Mouse (Mus musculus) liver, embryonic 15.5 days (tissue): ENCODE results near the gene Dock9. TPM values are rescaled to one million over a fixed set of nuclear protein-coding genes. Genes with fewer than 3 reads are reported as not detected.
A peak's percentile ranks its signal among the peaks of the same experiment; 100 is the strongest.

ENCODE experiments used
- ATAC-seq: fragments of 200-750 bp; cut with Nextera tagmentation; 2 replicates; pipeline ENCODE4 v1.8.0; 2017; ENCODE audit warnings: moderate number of reproducible peaks, mild to moderate bottlenecking, moderate library complexity; ENCODE audit not compliant: insufficient read depth
- H3K27ac ChIP-seq: fragments of 300-500 bp; sonication (generic); replicated peaks from 2 replicates; pipeline ENCODE4 v1.5.1; 2015; ENCODE audit warnings: mild to moderate bottlenecking, inconsistent platforms
- H3K27me3 ChIP-seq: fragments of 300-500 bp; sonication (generic); 2 replicates; pipeline ENCODE4 v1.6.1; 2015; ENCODE audit warnings: mild to moderate bottlenecking, inconsistent platforms
- H3K36me3 ChIP-seq: fragments of 300-500 bp; sonication (generic); replicated peaks from 2 replicates; pipeline ENCODE4 v1.6.1; 2015; ENCODE audit warnings: moderate library complexity, mild to moderate bottlenecking, inconsistent platforms
- H3K4me1 ChIP-seq: fragments of 300-500 bp; sonication (generic); replicated peaks from 2 replicates; pipeline ENCODE4 v1.6.1; 2015; ENCODE audit warnings: inconsistent platforms
- H3K4me2 ChIP-seq: fragments of 300-500 bp; sonication (generic); 2 replicates; pipeline ENCODE4 v1.6.1; 2015; ENCODE audit warnings: moderate library complexity, mild to moderate bottlenecking, inconsistent platforms
- H3K4me3 ChIP-seq: fragments of 300-500 bp; sonication (generic); replicated peaks from 2 replicates; pipeline ENCODE4 v1.5.1; 2015; ENCODE audit warnings: mild to moderate bottlenecking, inconsistent platforms
- H3K9ac ChIP-seq: fragments of 300-500 bp; sonication (generic); 2 replicates; pipeline ENCODE4 v1.6.1; 2015; ENCODE audit warnings: moderate library complexity, mild to moderate bottlenecking, inconsistent platforms
- H3K9me3 ChIP-seq: fragments of 300-500 bp; sonication (generic); replicated peaks from 2 replicates; pipeline ENCODE4 v1.6.1; 2016; ENCODE audit warnings: inconsistent platforms
- WGBS: fragments of 180-500 bp; shearing (Covaris S2); methylation state at CpG from one replicate; pipeline ENCODE4 v1.1.7; 2015; ENCODE audit warnings: mixed read lengths; ENCODE audit not compliant: insufficient replicate concordance; 5-methylcytosine and 5-hydroxymethylcytosine counted together
- polyA plus RNA-seq: library from polyadenylated mRNA; unstranded; fragments of >200 nt; fragmentation: Nextera tagmentation; extraction: Ambion mirVana; gene quantifications from 2 replicates; pipeline ENCODE4 v1.2.1, GENCODE M21; 2015

Gene Dock9
- polyA plus RNA-seq, 1 experiment from 2014 or later, result 1.2 TPM

GRCm38 (mm10) chr14:121822506-121822905, 24.9 kb upstream of the Dock9 start:
- Histone ChIP-seq H3K9ac (no peak overlapping the region), H3K9me3 (no peaks in the 10 kb centered on the region), H3K4me3 (no peak overlapping the region), H3K4me1 (no peaks in the 10 kb centered on the region), H3K4me2 (no peak overlapping the region), H3K27ac (no peak overlapping the region), H3K27me3 (no peaks in the 10 kb centered on the region), H3K36me3 (no peaks in the 10 kb centered on the region)
- ATAC-seq, result no peak
- WGBS, result 52% methylated on average over 8 of the region's 8 CpGs

DNA sequence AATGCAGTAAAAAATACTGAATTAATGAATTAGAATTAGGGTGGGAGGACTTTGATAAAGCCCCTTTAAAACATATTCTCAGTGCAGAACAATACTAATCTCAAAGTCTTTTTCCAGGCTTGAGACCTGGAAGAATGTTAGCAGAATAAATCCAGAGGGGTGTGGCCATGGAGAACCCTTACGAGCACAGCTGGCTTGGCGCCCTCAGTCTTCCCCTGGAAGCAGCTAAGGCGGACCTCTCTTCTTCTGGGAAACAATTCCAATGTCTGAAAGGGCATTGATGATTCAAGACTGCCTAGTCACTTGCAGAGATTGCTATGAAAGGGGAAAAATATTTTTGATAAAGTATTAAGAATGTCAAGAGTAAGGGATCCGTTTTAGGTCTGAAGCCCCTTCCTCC, 9.2 kb upstream of the Dock9 start:
- H3K27ac ChIP-seq, result no peak overlapping the region
- WGBS, result 51% methylated on average over 4 of the region's 4 CpGs

GRCm38 (mm10) chr14:121806316-121806715, 8.7 kb upstream of the Dock9 start:
- Histone ChIP-seq H3K9me3 (no peaks in the 10 kb centered on the region), H3K27ac (no peak overlapping the region), H3K4me2 (no peak overlapping the region), H3K4me1 (no peaks in the 10 kb centered on the region), H3K36me3 (no peaks in the 10 kb centered on the region), H3K9ac (no peak overlapping the region), H3K4me3 (no peak overlapping the region), H3K27me3 (no peaks in the 10 kb centered on the region)
- 49% methylated on average over 3 of the region's 3 CpGs for WGBS
- ATAC-seq, result no peak

More for the DNA sequence above, 9.2 kb upstream of the Dock9 start:
- H3K4me2 ChIP-seq, result no peak overlapping the region
- no peak for ATAC-seq
- H3K36me3 ChIP-seq, result no peaks in the 10 kb centered on the region
- no peaks in the 10 kb centered on the region for H3K9me3 ChIP-seq
- H3K9ac ChIP-seq, result no peak overlapping the region
- no peaks in the 10 kb centered on the region for H3K4me1 ChIP-seq
- no peak overlapping the region for H3K4me3 ChIP-seq
- H3K27me3 ChIP-seq, result no peaks in the 10 kb centered on the region

DNA sequence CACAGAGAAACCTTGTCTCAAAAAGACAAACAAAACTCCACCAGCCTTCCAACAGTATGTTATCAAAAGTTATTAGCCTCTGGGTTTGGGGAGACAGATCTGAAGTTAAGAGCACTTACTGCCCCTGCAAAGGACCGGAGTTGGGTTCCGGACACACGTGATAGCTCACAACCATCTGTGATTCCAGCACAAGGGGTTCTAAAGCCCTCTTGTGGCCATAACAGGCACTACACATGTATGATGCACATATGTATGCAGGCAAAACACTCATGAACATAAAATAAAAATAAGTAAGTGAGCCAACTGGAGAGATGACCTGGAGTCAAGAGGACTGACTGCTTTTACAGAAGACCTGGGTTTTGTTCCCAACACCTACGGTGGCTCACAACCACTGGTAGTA, 6.8 kb upstream of the Dock9 start:
- H3K27ac ChIP-seq, result no peak overlapping the region
- WGBS, result 76% methylated on average over 4 of the region's 4 CpGs
- no peaks in the 10 kb centered on the region for H3K36me3 ChIP-seq
- H3K27me3 ChIP-seq, result no peaks in the 10 kb centered on the region
- H3K4me1 ChIP-seq, result no peaks in the 10 kb centered on the region
- no peak overlapping the region for H3K4me2 ChIP-seq
- H3K4me3 ChIP-seq, result no peak overlapping the region
- H3K9me3 ChIP-seq, result no peaks in the 10 kb centered on the region
- ATAC-seq, result no peak
- no peak overlapping the region for H3K9ac ChIP-seq

DNA sequence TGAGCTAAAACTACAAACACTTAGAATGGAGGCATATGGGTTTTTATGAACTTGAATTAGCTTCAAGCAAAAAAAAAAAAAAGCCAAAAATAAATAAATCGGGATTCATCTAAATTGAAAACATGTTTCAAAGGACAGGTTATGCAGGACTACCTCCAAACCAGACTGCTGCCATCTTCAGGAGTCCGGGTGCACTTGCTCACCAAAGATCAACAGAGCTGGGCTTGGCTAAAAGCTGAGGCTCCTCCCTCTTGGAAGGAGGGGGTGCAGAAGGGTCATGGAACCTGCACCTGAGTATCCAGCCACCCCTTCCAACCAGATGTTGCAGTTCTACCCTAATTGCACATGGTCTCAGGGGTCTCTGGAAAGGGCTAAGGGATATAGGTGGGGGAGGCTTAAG, 3.3 kb upstream of the Dock9 start:
- ATAC-seq, result no peak
- Histone ChIP-seq H3K9me3 (no peaks in the 10 kb centered on the region), H3K27me3 (peaks cover 18% of the 10 kb centered on the region), H3K4me1 (peaks cover 30% of the 10 kb centered on the region), H3K4me3 (no peak overlapping the region), H3K36me3 (no peaks in the 10 kb centered on the region), H3K9ac (no peak overlapping the region), H3K4me2 (no peak overlapping the region), H3K27ac (no peak overlapping the region)
- 13% methylated on average over 2 of the region's 2 CpGs for WGBS

DNA sequence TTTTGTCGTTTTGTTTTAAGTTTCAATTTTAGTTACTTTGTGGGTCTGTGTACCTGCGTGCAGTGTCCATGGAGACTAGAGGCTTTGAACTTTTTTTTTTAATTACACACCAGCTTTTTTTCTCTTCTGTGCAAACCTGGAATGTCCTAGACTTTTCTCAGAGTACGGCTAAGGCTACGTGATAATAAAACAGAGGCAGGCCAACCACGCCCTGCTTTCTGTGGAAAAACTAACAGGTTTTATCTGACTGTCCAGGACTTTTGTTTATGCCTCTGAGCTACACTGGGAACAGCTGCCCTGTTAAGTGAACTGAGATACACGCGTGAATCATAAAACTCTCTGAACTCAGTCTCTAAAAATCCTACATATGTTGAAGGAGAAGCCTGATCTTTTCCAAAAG, 1.5 kb upstream of the Dock9 start:
- 35% methylated on average over 7 of the region's 7 CpGs for WGBS
- peak overlapping the region; percentile 94; the same call in 1 of the 2 replicates for H3K4me2 ChIP-seq

DNA sequence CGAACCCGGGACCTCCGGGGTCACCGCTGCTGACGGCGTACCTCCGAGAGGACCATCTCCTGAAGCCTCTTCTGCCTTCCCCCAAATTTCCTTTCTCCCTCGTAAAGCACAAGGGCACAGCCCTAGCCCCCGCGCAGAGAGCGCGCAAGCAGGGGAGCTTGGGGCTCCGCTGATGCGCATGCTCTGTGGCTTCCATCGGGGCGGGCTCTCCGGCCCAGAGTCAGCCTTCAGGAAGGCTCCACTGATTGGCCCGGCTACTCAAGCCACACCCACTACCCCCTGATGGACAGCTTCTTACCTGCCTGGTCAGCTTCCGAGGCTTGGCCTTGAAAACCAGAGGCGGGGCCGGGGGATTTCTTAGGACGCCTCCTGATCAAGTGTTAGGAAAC, 768 bp upstream of the Dock9 start:
- peak overlapping the region; percentile 54 for H3K9ac ChIP-seq
- H3K27ac ChIP-seq, result peak overlapping the region; percentile 81
- peak overlapping the region; percentile 66 for H3K4me3 ChIP-seq
- H3K4me1 ChIP-seq, result peaks cover 30% of the 10 kb centered on the region
- no peaks in the 10 kb centered on the region for H3K36me3 ChIP-seq
- no peaks in the 10 kb centered on the region for H3K9me3 ChIP-seq
- WGBS, result under 1% methylated on average over 22 of the region's 22 CpGs
- ATAC-seq, result peak; percentile 82
- peaks cover 26% of the 10 kb centered on the region for H3K27me3 ChIP-seq
- peak overlapping the region; percentile 94 for H3K4me2 ChIP-seq

More for the DNA sequence above, 1.5 kb upstream of the Dock9 start:
- no peak for ATAC-seq
- H3K27ac ChIP-seq, result no peak overlapping the region
- no peak overlapping the region for H3K4me3 ChIP-seq
- peaks cover 26% of the 10 kb centered on the region for H3K27me3 ChIP-seq
- H3K9me3 ChIP-seq, result no peaks in the 10 kb centered on the region
- H3K4me1 ChIP-seq, result peaks cover 30% of the 10 kb centered on the region
- no peaks in the 10 kb centered on the region for H3K36me3 ChIP-seq
- no peak overlapping the region for H3K9ac ChIP-seq

- ATAC-seq, result no peak
- H3K4me2 ChIP-seq, result peak overlapping the region; percentile 94
- 15% methylated on average over 28 of the region's 28 CpGs for WGBS
- peaks cover 30% of the 10 kb centered on the region for H3K4me1 ChIP-seq
- no peaks in the 10 kb centered on the region for H3K9me3 ChIP-seq
- peak overlapping the region; percentile 66 for H3K4me3 ChIP-seq
- H3K27ac ChIP-seq, result peak overlapping the region; percentile 81; the same call in 1 of the 2 replicates
- H3K9ac ChIP-seq, result peak overlapping the region; percentile 48
- H3K36me3 ChIP-seq, result no peaks in the 10 kb centered on the region
- peaks cover 26% of the 10 kb centered on the region for H3K27me3 ChIP-seq
Measured at GRCm38 (mm10) chr14:121796571-121797456, 823 bp downstream of the Dock9 start.

DNA sequence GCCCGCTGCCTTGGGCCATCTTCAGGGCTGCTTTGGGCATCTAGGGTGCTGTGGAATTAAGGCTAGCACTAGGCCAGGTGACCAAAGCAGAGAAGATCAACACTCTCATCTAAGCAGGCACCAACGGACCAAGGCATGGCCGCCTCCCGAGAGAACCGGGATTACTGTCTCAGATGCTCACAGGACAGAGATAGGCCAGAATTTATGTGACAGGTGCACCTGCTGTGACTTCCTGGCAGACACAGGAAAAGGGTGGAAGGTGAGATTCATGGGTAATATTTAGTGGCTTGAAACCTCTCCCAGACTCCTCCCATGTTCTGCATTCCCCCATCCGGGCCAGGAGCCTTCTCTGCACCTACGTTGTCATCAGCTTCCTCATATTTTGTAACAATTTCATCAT, 2.1 kb downstream of the Dock9 start:
- no peaks in the 10 kb centered on the region for H3K36me3 ChIP-seq
- H3K4me2 ChIP-seq, result no peak overlapping the region
- no peak for ATAC-seq
- peaks cover 26% of the 10 kb centered on the region for H3K27me3 ChIP-seq
- no peak overlapping the region for H3K4me3 ChIP-seq
- 62% methylated on average over 7 of the region's 7 CpGs for WGBS
- no peaks in the 10 kb centered on the region for H3K9me3 ChIP-seq
- H3K4me1 ChIP-seq, result peaks cover 30% of the 10 kb centered on the region
- H3K27ac ChIP-seq, result no peak overlapping the region
- no peak overlapping the region for H3K9ac ChIP-seq

GRCm38 (mm10) chr14:121793639-121794038, 4.0 kb downstream of the Dock9 start:
- no peak overlapping the region for H3K4me3 ChIP-seq
- H3K4me1 ChIP-seq, result peaks cover 25% of the 10 kb centered on the region
- H3K36me3 ChIP-seq, result no peaks in the 10 kb centered on the region
- WGBS, result 18% methylated on average over 5 of the region's 5 CpGs
- H3K9me3 ChIP-seq, result no peaks in the 10 kb centered on the region
- ATAC-seq, result no peak
- no peak overlapping the region for H3K9ac ChIP-seq
- H3K4me2 ChIP-seq, result no peak overlapping the region
- peaks cover 26% of the 10 kb centered on the region for H3K27me3 ChIP-seq
- H3K27ac ChIP-seq, result no peak overlapping the region

GRCm38 (mm10) chr14:121791935-121792334, 5.7 kb downstream of the Dock9 start:
- Histone ChIP-seq H3K27me3 (peaks cover 18% of the 10 kb centered on the region), H3K4me1 (peaks cover 8% of the 10 kb centered on the region), H3K4me2 (no peak overlapping the region), H3K4me3 (no peak overlapping the region), H3K9ac (no peak overlapping the region), H3K36me3 (no peaks in the 10 kb centered on the region), H3K9me3 (no peaks in the 10 kb centered on the region), H3K27ac (no peak overlapping the region)
- no peak for ATAC-seq
- WGBS, result 61% methylated on average over 2 of the region's 2 CpGs
